Mouse (Mus musculus): ENCODE results near the gene Slc7a3.
A peak's percentile ranks its signal among the peaks of the same experiment; 100 is the strongest.
"Not testable (repeated sequence)": the region's sequence is repeated elsewhere in the genome, so short reads cannot be mapped to it uniquely, and the experiment has no call there.

The Slc7a3 gene

DNA sequence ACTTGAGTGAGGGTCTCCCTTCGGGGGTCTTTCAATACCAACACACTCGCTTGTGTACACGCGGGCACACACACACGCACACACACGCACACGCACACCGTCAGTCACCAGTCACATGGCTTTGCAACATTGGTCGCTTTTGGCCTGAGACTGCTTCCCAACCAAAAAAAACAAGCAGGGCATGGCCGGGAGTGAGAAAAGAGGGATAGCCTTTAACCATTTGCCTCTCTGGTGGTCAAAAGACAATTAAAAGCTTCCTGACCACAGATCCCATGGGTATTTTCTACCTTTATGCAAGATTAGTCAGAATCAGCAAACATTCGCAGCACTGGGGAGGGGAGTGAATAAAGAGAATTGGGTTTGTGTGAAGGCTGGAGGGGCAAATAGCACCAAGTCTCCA lies at the start of gene Slc7a3:
TSS of gene Slc7a3 (minus strand) at position 101 of the 400 bp plus-strand sequence.
- no peak for DNase-seq

DNA sequence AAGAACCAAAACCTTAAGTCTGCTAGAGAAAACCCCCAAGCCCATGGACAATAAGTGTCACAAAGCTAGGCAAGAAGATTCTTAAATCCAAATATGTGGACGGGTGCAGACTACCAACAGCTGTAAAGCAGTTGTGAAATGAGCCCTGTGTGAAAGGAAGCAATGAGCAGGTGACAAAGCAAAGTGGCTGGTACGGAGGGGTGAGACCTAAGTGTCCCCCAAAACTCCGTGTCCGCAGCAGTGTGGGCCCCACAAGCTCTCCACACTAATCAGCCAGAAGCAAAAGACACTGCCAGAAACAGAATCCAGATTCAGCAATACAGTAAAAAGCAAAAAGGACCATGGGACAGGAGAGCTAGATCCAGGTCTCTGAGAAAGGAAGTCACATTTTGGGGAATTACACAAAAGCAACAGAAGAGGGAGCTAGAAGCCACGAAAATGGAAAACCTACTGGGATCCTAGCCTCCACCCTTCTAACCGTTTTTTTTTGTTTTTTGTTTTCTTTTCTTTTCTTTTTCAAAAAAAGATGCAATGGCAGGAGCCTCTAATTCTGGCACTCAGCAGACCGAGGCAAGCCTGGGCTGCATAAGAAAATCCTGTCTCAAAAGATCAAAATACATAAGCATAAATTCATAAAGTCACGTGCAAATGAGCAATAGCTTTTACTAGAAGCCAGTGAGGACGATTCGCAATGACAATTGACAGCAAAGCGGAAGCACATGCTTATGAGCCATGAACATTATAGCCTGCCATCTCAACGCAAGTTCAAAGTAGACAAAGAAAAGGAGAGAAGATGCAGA lies 46.4 kb upstream of the Slc7a3 start:
- DNase-seq: peak; percentile 4

DNA sequence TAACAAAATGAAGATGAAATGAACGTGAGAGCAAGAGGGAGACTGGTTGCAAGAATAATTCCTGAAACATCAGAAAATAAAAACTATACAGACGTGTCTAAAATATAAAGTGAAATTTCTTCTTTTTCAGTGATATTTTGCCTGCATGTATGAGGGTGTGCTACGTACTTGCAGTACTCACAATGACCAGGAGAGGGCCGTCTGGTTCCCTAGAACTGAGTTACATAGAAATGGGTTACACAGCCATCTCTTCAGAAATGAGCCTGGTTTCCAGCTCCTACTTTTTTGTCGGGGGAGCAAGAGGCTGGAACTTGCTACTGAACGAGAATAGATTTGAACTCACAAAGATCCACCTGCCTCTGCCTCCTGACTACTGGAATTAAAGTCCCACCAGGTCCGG lies 45.2 kb upstream of the Slc7a3 start:
- peak; percentile 75 for DNase-seq

DNA sequence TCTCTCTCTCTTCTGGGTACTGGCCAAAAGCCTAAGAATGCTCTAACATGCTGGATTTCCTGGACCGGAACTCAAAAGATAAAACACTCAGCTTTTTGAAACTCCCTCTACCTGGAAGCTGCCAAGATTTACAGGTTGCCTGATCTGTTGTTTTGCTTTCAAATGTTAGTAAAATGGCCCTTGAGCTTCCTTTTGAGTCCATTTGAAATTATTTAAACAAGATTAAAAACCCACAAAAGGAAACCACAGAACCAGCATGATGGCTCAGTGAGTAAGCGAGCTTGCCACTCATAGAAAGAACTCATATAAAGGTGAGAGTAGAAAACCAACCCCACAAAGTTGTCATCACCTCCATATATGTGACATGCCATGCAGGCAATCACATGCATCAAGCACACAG lies 42.7 kb upstream of the Slc7a3 start:
- no peak for DNase-seq

DNA sequence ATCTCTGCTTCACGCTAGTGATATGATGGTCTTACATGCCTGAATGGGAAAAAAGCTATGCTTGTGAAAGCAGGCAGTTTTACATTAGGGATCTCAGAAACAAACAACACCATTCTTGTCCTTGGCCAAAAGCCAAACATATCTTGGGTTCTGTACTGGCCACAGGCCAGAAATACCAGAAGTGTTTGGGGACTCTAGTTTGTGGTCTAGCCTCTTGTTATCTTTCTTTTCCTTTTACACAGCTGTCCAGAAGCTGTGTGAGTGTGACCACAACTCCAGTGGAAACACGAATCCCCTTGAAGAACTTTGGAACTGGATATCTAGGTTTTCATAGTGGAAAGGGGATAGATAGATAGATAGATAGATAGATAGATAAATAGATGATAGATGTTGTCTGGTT lies 41.2 kb upstream of the Slc7a3 start:
- peak; percentile 1 for DNase-seq

DNA sequence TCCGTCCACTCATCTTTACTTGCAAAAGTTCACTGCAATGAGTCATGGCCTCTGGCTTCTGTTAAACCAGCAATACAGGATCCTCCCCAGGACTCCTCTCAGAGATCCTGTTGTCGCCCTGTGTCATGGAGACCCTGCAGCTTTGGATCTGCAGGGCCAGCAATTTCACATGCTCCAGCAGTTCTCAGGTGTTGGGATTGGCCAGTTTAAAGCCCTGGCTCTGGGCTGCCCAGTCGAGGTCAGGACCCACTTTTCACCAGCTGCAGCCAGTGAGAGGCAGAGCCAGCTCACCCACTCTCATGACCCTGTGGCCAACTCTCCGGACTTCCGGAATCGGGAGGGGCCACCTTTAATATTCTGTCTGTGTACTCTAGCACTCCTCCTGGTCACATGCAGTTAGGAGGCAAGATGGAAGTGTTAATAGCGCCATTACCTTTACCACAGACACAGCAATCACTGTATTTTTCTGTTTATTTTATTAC lies 40.7 kb upstream of the Slc7a3 start:
- DNase-seq: peak; percentile 1

DNA sequence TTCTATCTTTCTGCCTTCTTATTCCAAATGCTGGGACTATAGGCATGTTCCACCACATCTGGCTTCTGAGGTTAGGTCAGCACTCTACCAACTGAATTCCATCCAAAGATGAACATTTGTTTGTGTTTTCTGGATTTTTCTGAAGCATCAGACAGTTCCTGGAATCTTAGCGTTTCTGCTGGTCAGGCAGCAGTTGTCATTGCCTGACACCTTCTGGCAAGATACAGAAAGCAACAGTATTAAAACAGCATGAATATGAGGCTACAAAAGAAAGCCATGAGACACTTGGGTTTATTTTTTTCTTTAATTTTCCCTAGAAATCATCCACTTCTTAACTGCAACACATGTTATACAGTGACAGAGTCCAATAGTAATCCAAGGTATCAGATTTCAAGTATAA lies 34.7 kb upstream of the Slc7a3 start:
- DNase-seq: no peak

DNA sequence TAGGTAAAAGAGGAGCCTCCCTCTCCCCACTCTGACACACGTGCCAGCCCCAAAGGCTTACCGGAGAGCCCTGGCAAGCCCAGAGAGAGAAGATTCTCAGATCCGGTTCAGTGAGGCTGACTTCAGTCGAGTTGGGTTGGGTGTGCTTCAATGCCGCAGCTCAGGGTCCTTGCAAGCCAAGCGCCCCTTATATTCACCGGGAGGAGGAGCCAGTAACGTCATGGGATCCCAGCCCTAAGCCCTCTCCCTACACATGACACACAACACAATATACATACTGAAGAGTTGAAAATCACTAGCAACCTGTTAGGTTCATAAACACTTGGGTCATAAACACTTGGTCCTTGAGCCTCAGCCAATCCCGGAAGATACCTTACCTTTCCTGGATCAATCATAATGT lies 609 bp downstream of the Slc7a3 start:
- DNase-seq: not testable (repeated sequence)

DNA sequence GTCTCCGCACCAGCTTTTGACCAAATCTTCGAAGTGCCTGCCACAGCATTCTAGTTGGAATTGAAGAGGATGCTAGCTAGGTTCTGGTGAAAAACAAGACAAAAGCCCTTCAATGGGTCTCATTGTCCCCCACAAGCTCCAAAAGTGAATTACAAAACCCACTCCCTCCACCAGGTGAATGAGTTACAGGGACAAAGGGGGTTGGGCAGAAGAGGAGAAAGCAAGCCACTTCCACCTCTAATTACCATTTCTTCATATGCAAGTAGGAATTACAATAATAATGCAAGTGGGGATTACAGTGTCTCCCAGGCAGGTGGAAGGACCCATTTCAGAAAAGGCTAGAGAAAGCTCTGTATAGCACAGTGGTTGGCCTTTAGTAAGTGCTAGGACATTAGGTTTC lies 1.6 kb downstream of the Slc7a3 start:
- DNase-seq: no peak

DNA sequence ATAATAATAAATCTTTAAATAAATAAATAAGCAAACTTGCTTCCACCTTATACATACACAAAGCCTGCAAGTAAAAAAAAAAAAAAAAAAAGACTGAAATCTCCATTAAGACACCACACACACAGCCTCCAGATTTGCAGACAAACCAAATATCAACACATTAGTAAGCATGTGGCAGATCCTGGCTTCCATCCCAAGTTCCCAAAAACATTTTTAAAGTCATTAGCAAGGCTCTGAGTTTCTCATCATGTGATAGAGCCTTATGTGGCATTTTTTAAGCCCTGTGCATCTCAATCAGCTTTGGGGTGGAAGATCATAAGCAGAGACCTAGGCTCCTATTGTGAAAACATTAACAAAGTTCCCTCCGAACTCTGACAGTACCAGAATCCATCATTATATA lies 20.6 kb downstream of the Slc7a3 start:
- DNase-seq: no peak

DNA sequence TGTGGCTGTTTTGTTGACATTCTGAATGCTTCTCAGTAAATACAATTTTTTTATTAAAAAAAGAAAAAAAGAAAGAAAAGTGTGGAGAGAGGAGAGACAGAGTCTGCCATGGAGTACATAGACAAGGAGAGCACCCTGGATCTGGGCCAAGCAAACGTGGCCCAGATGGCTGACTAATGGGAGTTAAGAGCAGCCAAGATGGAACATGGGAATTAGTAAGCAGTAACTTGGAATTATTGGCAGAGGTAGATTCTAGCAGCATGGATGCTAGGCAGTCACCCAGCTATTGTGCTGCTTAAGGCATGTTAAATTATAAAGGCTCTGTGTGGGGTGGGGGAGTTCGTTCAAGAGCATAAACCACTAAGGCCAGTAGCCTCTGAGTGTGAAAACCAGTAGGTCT lies 22.3 kb downstream of the Slc7a3 start:
- DNase-seq: no peak

DNA sequence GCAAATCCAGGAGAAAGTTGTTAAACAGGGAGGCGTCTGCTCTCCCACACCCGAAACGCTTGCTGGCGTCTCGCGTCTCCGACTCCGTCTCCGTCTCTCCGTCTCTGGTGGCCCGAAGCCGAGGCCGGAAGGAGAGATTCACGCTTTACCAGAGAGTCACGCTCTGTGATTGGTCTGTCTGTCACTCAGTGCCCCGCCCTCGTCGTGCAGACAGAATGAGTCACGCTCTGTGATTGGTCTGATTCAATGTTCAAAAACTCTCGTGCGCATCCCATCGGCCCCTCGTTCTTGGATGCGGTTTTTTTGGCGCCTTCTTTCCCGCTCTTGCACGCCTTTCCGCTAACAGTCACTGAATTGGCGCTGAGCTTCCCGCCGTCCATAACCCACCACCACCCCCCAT lies 26.3 kb downstream of the Slc7a3 start, which contains the start of gene Tex11:
TSS of gene Tex11 (minus strand) at position 127 of the 400 bp plus-strand sequence.
- DNase-seq: no peak

Data from lung, postnatal 14 days (tissue).